8 mouse cellular contexts compared by ENCODE assay signal in genomic region chr4:132352739-132353138, GRCm38 (mm10). TPM values are rescaled to one million over a fixed set of nuclear protein-coding genes. Genes with fewer than 3 reads are reported as not detected.
DNase-seq lines count a peak whose midpoint lies in the region; ATAC-seq and TF ChIP-seq lines count a peak whose summit lies in the region.

No protein-coding gene starts in this region.

- TF ChIP-seq CTCF in CH12.LX (conservative IDR thresholded peaks at IDR 0.05 in 1 of 2, IDR thresholded peaks at IDR 0.05 in 1 of 2; ENCODE audit: low read depth in 2 of 2, low read length in 2 of 2), result no peak
- no peak for TF ChIP-seq CTCF in lung, embryonic 14.5 days (IDR thresholded peaks at IDR 0.05; ENCODE audit: low read depth)

- in situ Hi-C loops in CH12.LX (cut with MboI; ENCODE audit: low pct_ligation_motif_present, low pct_unique_long_range_greater_than_20kb, low sequenced_read_pairs), result loop anchor here (10.0 kb wide), 1 partner anchor 62 kb away; no protein-coding TSS in a partner anchor

- no peaks in the 10 kb centered on the region for H3K27me3 ChIP-seq in CH12.LX (replicated peaks)
- H3K27me3 ChIP-seq in forebrain, embryonic 10.5 days (ENCODE audit: poor library complexity, severe bottlenecking), result no peaks in the 10 kb centered on the region
- no peaks in the 10 kb centered on the region for H3K27me3 ChIP-seq in lung, embryonic 14.5 days (ENCODE audit: insufficient read depth, low read length)
- no peaks in the 10 kb centered on the region for H3K27me3 ChIP-seq in stomach, embryonic 15.5 days (replicated peaks)

- 0% methylated on average over 14 of the region's 14 CpGs for WGBS in forebrain, embryonic 10.5 days
- WGBS in lung, embryonic 14.5 days, result under 1% methylated on average over 14 of the region's 14 CpGs
- 0% methylated on average over 14 of the region's 14 CpGs for WGBS in stomach, embryonic 15.5 days

- H3K4me3 ChIP-seq in CH12.LX (replicated peaks in 1 of 3; ENCODE audit: low read depth in 2 of 3, low read length in 2 of 3, poor library complexity in 1 of 3), result peak overlapping the region; percentile 84 to 96 (median 87)
- H3K4me3 ChIP-seq in forebrain, embryonic 10.5 days, result peak overlapping the region; percentile 78
- H3K4me3 ChIP-seq in lung, embryonic 14.5 days (ENCODE audit: low read depth, low read length), result peak overlapping the region; percentile 85
- peak overlapping the region; percentile 75 for H3K4me3 ChIP-seq in stomach, embryonic 15.5 days (replicated peaks)

- H3K4me1 ChIP-seq in CH12.LX (ENCODE audit: control insufficient read depth in 1 of 2, insufficient read depth in 2 of 2), result peaks cover 8 to 50% of the 10 kb centered on the region in 2 experiments
- H3K4me1 ChIP-seq in forebrain, embryonic 10.5 days, result peaks cover 24% of the 10 kb centered on the region
- peaks cover 5% of the 10 kb centered on the region; the same call in 1 of the 2 replicates for H3K4me1 ChIP-seq in lung, embryonic 14.5 days (ENCODE audit: insufficient read depth)
- H3K4me1 ChIP-seq in stomach, embryonic 15.5 days, result 0 out of 2 replicates have a peak, but pooled peaks cover 10% of the 10 kb centered on the region

- H3K27ac ChIP-seq in CH12.LX (ENCODE audit: insufficient read depth, low read depth), result peak overlapping the region; percentile 44; the same call in 1 of the 2 replicates
- H3K27ac ChIP-seq in forebrain, embryonic 10.5 days, result peak overlapping the region; percentile 92
- peak overlapping the region; percentile 94 for H3K27ac ChIP-seq in lung, embryonic 14.5 days (ENCODE audit: low read depth)
- peak overlapping the region; percentile 92 for H3K27ac ChIP-seq in stomach, embryonic 15.5 days

- DNase-seq in cerebellum, postnatal 10 days, result peak; percentile 35 to 37
- DNase-seq in CH12.LX (ENCODE audit: extremely low read depth), result no peak
- no peak for DNase-seq in forebrain, embryonic 10.5 days (ENCODE audit: extremely low spot score, low spot score)
- peak; percentile 49 for DNase-seq in induced T-regulatory cell, adult 2 months (ENCODE audit: low read depth)
- DNase-seq in lung, embryonic 14.5 days, result peak; percentile 51
- no peak for DNase-seq in frontal cortex, postnatal 36 days (ENCODE audit: low spot score in 2 of 2)

- no peak for ATAC-seq in cerebellum, adult (ENCODE audit: insufficient number of reproducible peaks, low FRiP score, low TSS enrichment)
- no peak for ATAC-seq in lung, embryonic 14.5 days (ENCODE audit: insufficient read depth)
- no peak for ATAC-seq in stomach, embryonic 15.5 days (ENCODE audit: insufficient read depth, low FRiP score, low read depth)

- no peaks in the 10 kb centered on the region for H3K9me3 ChIP-seq in CH12.LX (replicated peaks; ENCODE audit: low read length)
- H3K9me3 ChIP-seq in forebrain, embryonic 10.5 days, result no peaks in the 10 kb centered on the region
- H3K9me3 ChIP-seq in lung, embryonic 14.5 days (ENCODE audit: low read depth, low read length), result no peaks in the 10 kb centered on the region
- H3K9me3 ChIP-seq in stomach, embryonic 15.5 days, result no peaks in the 10 kb centered on the region

- peaks cover 23% of the 10 kb centered on the region for H3K79me2 ChIP-seq in CH12.LX (replicated peaks; ENCODE audit: control insufficient read depth, extremely low read depth, insufficient read depth, poor library complexity, severe bottlenecking)

- dilution Hi-C loops in CH12.LX (cut with MboI; ENCODE audit: extremely low pct_ligation_motif_present, extremely low pct_unique_long_range_greater_than_20kb, low sequenced_read_pairs), result no loop called here

- H3K9ac ChIP-seq in CH12.LX (ENCODE audit: insufficient read depth, low read depth), result peak overlapping the region; percentile 99
- H3K9ac ChIP-seq in lung, embryonic 14.5 days, result peak overlapping the region; percentile 96
- peak overlapping the region; percentile 98 for H3K9ac ChIP-seq in stomach, embryonic 15.5 days

- no peak for TF ChIP-seq EP300 in CH12.LX (IDR thresholded peaks at IDR 0.05; ENCODE audit: low read length)

- H3K4me2 ChIP-seq in CH12.LX (ENCODE audit: insufficient read depth, low read depth, poor library complexity, severe bottlenecking), result peak overlapping the region; percentile 91
- peak overlapping the region; percentile 77 for H3K4me2 ChIP-seq in lung, embryonic 14.5 days
- H3K4me2 ChIP-seq in stomach, embryonic 15.5 days, result peak overlapping the region; percentile 50

- H3K36me3 ChIP-seq in CH12.LX (replicated peaks in 1 of 2; ENCODE audit: control insufficient read depth in 1 of 2, insufficient read depth in 1 of 2, low read length in 1 of 2), result peaks cover 14 to 35% of the 10 kb centered on the region in 2 experiments
- peaks cover 50% of the 10 kb centered on the region for H3K36me3 ChIP-seq in forebrain, embryonic 10.5 days (replicated peaks)
- H3K36me3 ChIP-seq in lung, embryonic 14.5 days (ENCODE audit: insufficient read depth), result peaks cover 36% of the 10 kb centered on the region
- H3K36me3 ChIP-seq in stomach, embryonic 15.5 days, result peaks cover 10% of the 10 kb centered on the region

- no peak for TF ChIP-seq RAD21 in CH12.LX (IDR thresholded peaks at IDR 0.05; ENCODE audit: low read depth, low read length)

- TF ChIP-seq POLR2A in CH12.LX (IDR thresholded peaks at IDR 0.05; ENCODE audit: low read depth, low read length), result no peak

TF ChIP-seq in CH12.LX, 34 proteins besides CTCF, POLR2A, EP300 and RAD21:
- TF ChIP-seq BHLHE40 (IDR thresholded peaks at IDR 0.05; ENCODE audit: low read depth, low read length) (no peak), JUND (conservative IDR thresholded peaks at IDR 0.05; ENCODE audit: low read depth, low read length) (no peak), MEF2A (IDR thresholded peaks at IDR 0.05; ENCODE audit: borderline replicate concordance, low read depth, low read length) (no peak)
TF ChIP-seq in CH12.LX: peak in this region for 0.

RNA-seq across cellular contexts. Expression of gene Rcc1, which starts 0.7 kb away (rescaled TPM):
- total RNA-seq in CH12.LX (2012; rRNA removed) (93.6 and 126 TPM in 2 replicates), CH12.LX (2014; rRNA removed) (148 and 150 TPM in 2 replicates)
- polyA plus RNA-seq in CH12.LX (2012; ENCODE audit: insufficient read length, low read depth), result 149 and 170 TPM in 2 replicates
- 193 and 194 TPM in 2 replicates for polyA plus RNA-seq in forebrain, embryonic 10.5 days (2016; fragmentation: Nextera tagmentation; extraction: Ambion mirVana)
- 67.5 and 77.0 TPM in 2 replicates for polyA plus RNA-seq in lung, embryonic 14.5 days (2014; fragmentation: Nextera tagmentation; extraction: Ambion mirVana)
- polyA plus RNA-seq in stomach, embryonic 15.5 days (2015; fragmentation: Nextera tagmentation; extraction: Ambion mirVana), result 68.5 and 74.6 TPM in 2 replicates

RNA-seq across cellular contexts. Expression of gene Trnau1ap, which starts 23.4 kb away (rescaled TPM):
- 71.5 and 86.5 TPM in 2 replicates for total RNA-seq in CH12.LX (2012; rRNA removed)
- total RNA-seq in CH12.LX (2014; rRNA removed), result 70.6 and 80.5 TPM in 2 replicates
- 60.7 and 64.4 TPM in 2 replicates for polyA plus RNA-seq in CH12.LX (2012; ENCODE audit: insufficient read length, low read depth)
- 91.4 and 91.8 TPM in 2 replicates for polyA plus RNA-seq in forebrain, embryonic 10.5 days (2016; fragmentation: Nextera tagmentation; extraction: Ambion mirVana)
- 69.9 and 71.8 TPM in 2 replicates for polyA plus RNA-seq in lung, embryonic 14.5 days (2014; fragmentation: Nextera tagmentation; extraction: Ambion mirVana)
- polyA plus RNA-seq in stomach, embryonic 15.5 days (2015; fragmentation: Nextera tagmentation; extraction: Ambion mirVana), result 67.4 and 68.2 TPM in 2 replicates

RNA-seq across cellular contexts. Expression of gene Rab42, which starts 49.6 kb away (rescaled TPM):
- total RNA-seq in CH12.LX (2012; rRNA removed) (0.38 and 0.51 TPM in 2 replicates), CH12.LX (2014; rRNA removed) (not detected in 2 replicates)
- 0.31 TPM in 1 of 2 replicates, not detected in the other for polyA plus RNA-seq in CH12.LX (2012; ENCODE audit: insufficient read length, low read depth)
- 0.97 and 1.2 TPM in 2 replicates for polyA plus RNA-seq in forebrain, embryonic 10.5 days (2016; fragmentation: Nextera tagmentation; extraction: Ambion mirVana)
- 1.2 and 1.9 TPM in 2 replicates for polyA plus RNA-seq in lung, embryonic 14.5 days (2014; fragmentation: Nextera tagmentation; extraction: Ambion mirVana)
- polyA plus RNA-seq in stomach, embryonic 15.5 days (2015; fragmentation: Nextera tagmentation; extraction: Ambion mirVana), result 1.8 and 2.4 TPM in 2 replicates

Comparison
In these comparisons a context has a peak if more than half of its experiments do, and no peak if none do; other contexts are left out.
1. DNase-seq: peak in cerebellum, postnatal 10 days (2 of 2), induced T-regulatory cell, adult 2 months (single experiment) and lung, embryonic 14.5 days (single experiment); none in CH12.LX (single experiment), forebrain, embryonic 10.5 days (single experiment) and frontal cortex, postnatal 36 days (0 of 2).
2. H3K27ac ChIP-seq: peak in every context shown above with its lines; median percentile 94 in lung, embryonic 14.5 days; 92 in forebrain, embryonic 10.5 days; 92 in stomach, embryonic 15.5 days; 44 in CH12.LX.
3. Peak in every context shown above with its lines, with median percentiles within 50 percentile points of each other: H3K4me2 ChIP-seq, H3K4me3 ChIP-seq and H3K9ac ChIP-seq.